Mouse (Mus musculus) testis, adult 10 weeks (tissue): Measurements from ENCODE around the gene Gm20431. TPM values are rescaled to one million over a fixed set of nuclear protein-coding genes. Genes with fewer than 3 reads are reported as not detected.

Experiments
- polyA plus RNA-seq: library from polyadenylated mRNA; stranded (reverse); fragments of 350-450 nt; fragmentation: Illumina TruSeq; extraction: RNeasy Lipid Tissue Mini Kit (QIAGEN cat#74804); gene quantifications from one replicate; pipeline ENCODE4 v1.2.3, GENCODE M21; 2014; ENCODE audit warnings: low read depth, low replicate concordance

Gm20431 gene
- polyA plus RNA-seq, result not detected

GRCm38 (mm10) chr2:167661270-167662203 lies at the start of gene Gm20431:
Gene Gm20431 (minus strand): TSS chr2:167661496.

GRCm38 (mm10) chr2:167689501-167690218 lies 28.4 kb upstream of the Gm20431 start, which contains the start of gene Tmem189:
Gene Tmem189 (minus strand): TSS chr2:167689822.

GRCm38 (mm10) chr2:167688498-167689451 lies 27.5 kb upstream of the Gm20431 start, which contains the start of gene Cebpb:
Gene Cebpb (plus strand): TSS chr2:167688915.

GRCm38 (mm10) chr2:167631591-167632448 lies 29.5 kb downstream of the Gm20431 start, which contains the start of gene Ube2v1:
Gene Ube2v1 (minus strand): TSS chr2:167632095.

Other genes starting within 250 kb of the Gm20431 start
- gene Slc9a8, start 239.8 kb downstream of the Gm20431 start, polyA plus RNA-seq, result 21.3 TPM
- gene Rnf114, start 168.9 kb downstream of the Gm20431 start, polyA plus RNA-seq, result 19.2 TPM
- 3.0 TPM for gene Spata2, start 168.6 kb downstream of the Gm20431 start, polyA plus RNA-seq
- gene Snai1, start 123.3 kb downstream of the Gm20431 start, polyA plus RNA-seq, result 0.17 TPM
- gene Ube2v1, start 29.4 kb downstream of the Gm20431 start, polyA plus RNA-seq, result 37.9 TPM
- 0.59 TPM for gene Cebpb, start 27.4 kb upstream of the Gm20431 start, polyA plus RNA-seq
- gene Tmem189, start 28.3 kb upstream of the Gm20431 start, polyA plus RNA-seq, result 3.6 TPM